Mouse (Mus musculus): ENCODE measurements at regions not wholly inside any gene's neighbourhood (a gene's known extent, or its start where the extent isn't known, plus 50 kb on each side); places are given as distances from the start of the nearest gene placed in this dataset.

DNA sequence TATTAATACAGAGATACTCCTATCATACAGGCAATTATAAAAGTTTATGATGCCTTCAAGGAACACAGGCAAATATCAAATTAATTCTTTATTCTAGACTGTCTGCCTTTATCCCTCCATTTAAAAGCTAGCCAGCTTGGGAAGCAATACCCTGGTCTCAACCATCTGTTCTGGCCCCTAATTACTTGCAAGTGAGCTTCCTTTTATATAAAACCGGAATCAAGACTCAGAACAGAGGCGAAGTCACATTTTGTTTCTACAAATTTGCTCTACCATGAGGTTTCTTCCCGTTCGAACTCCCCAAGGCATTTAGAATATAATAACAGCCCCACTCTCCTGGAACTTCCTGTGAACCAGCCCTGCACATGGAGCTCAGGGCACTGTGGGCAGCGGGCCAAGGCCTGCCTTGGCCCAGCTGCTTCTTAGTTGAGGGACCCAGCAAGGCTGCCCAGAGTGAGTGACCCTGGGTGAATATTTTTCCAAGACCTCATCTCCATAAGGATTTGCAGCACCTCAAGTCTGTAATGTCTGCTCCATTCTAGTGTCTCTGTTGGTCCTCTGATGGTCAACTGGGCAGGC is 355.3 kb upstream of the Gm10131 start:
- H3K79me2 ChIP-seq (ENCODE audit: control insufficient read depth, insufficient read depth) = no peaks in the 10 kb centered on the region
- H3ac ChIP-seq (ENCODE audit: control insufficient read depth, insufficient read length) = no peak overlapping the region
- no peak overlapping the region for H3K4me2 ChIP-seq (ENCODE audit: low read depth)
- no peak overlapping the region for H3K4me3 ChIP-seq
- H3K36me3 ChIP-seq (ENCODE audit: control insufficient read depth, insufficient read depth) = no peaks in the 10 kb centered on the region
- no peaks in the 10 kb centered on the region for H3K27me3 ChIP-seq (ENCODE audit: control insufficient read depth, insufficient read depth, insufficient read length)
- TF ChIP-seq REST (IDR thresholded peaks at IDR 0.05; ENCODE audit: insufficient read depth, insufficient read length) (no peak), TCF3 (IDR thresholded peaks at IDR 0.05; ENCODE audit: insufficient read length, low read depth) (no peak), MYOG (IDR thresholded peaks at IDR 0.05; ENCODE audit: control insufficient read depth in 1 of 3, insufficient read depth in 1 of 3, insufficient read length in 2 of 3, low read depth in 2 of 3) (no peak), TCF12 (IDR thresholded peaks at IDR 0.05; ENCODE audit: insufficient read depth, poor library complexity, severe bottlenecking) (no peak), POLR2AphosphoS2 (IDR thresholded peaks at IDR 0.05; ENCODE audit: insufficient read length, low read depth) (no peak), POLR2A (IDR thresholded peaks at IDR 0.05; ENCODE audit: insufficient read length, low read depth) (no peak), E2F4 (IDR thresholded peaks at IDR 0.05; ENCODE audit: insufficient read depth) (no peak), MAX (IDR thresholded peaks at IDR 0.05; ENCODE audit: low read depth) (no peak)

DNA sequence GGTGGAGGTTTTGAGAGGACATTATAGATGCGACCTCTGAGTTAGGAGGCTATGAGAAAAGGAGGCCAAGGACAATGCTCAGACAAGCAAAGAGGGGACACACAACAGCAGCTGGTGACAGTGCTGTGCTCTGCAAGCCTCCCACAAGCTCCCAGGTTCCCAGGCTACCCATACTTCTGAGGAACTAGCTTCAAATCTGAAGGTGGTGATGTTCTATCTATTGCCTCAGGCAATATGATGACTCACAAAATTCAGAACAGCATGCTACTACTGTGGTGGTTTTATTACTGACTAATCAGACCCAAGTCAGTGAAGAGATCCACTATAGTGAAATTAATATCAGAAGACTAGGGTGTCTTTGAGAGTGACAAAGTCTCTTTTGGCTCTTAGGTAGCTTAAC is 353.9 kb upstream of the Gm10131 start:
- TF ChIP-seq MYOD1 (IDR thresholded peaks at IDR 0.05; ENCODE audit: control insufficient read depth in 1 of 3, insufficient read length in 2 of 3, low read depth in 2 of 3) = no peak
- TF ChIP-seq CEBPB (IDR thresholded peaks at IDR 0.05; ENCODE audit: insufficient read depth, poor library complexity, severe bottlenecking) = no peak
- TF ChIP-seq USF1 (IDR thresholded peaks at IDR 0.05; ENCODE audit: low read depth) = no peak
- TF ChIP-seq TCF3 (IDR thresholded peaks at IDR 0.05; ENCODE audit: insufficient read length, low read depth) = no peak
- no peak for TF ChIP-seq SRF (IDR thresholded peaks at IDR 0.05; ENCODE audit: control insufficient read depth, insufficient read length, low read depth)
- no peak for TF ChIP-seq MAX (IDR thresholded peaks at IDR 0.05; ENCODE audit: low read depth)
- no peak for TF ChIP-seq POLR2A (IDR thresholded peaks at IDR 0.05; ENCODE audit: insufficient read length, low read depth)
- H3K27me3 ChIP-seq (ENCODE audit: control insufficient read depth, insufficient read depth, insufficient read length) = no peaks in the 10 kb centered on the region
- H3ac ChIP-seq (ENCODE audit: control insufficient read depth, insufficient read length) = no peak overlapping the region
- no peak overlapping the region for H3K4me3 ChIP-seq
- no peaks in the 10 kb centered on the region for H3K79me2 ChIP-seq (ENCODE audit: control insufficient read depth, insufficient read depth)
- H3K4me2 ChIP-seq (ENCODE audit: low read depth) = no peak overlapping the region
- no peaks in the 10 kb centered on the region for H3K36me3 ChIP-seq (ENCODE audit: control insufficient read depth, insufficient read depth)

GRCm38 (mm10) chr8:34462262-34462661 is 350.7 kb upstream of the Gm10131 start:
- Histone ChIP-seq H3K4me3 (no peak overlapping the region), H3K36me3 (ENCODE audit: control insufficient read depth, insufficient read depth) (no peaks in the 10 kb centered on the region), H3K79me2 (ENCODE audit: control insufficient read depth, insufficient read depth) (no peaks in the 10 kb centered on the region), H3ac (ENCODE audit: control insufficient read depth, insufficient read length) (no peak overlapping the region), H3K4me2 (ENCODE audit: low read depth) (no peak overlapping the region), H3K27me3 (ENCODE audit: control insufficient read depth, insufficient read depth, insufficient read length) (no peaks in the 10 kb centered on the region)
- TF ChIP-seq SRF (IDR thresholded peaks at IDR 0.05; ENCODE audit: control insufficient read depth, insufficient read length, low read depth) (no peak), POLR2AphosphoS2 (IDR thresholded peaks at IDR 0.05; ENCODE audit: insufficient read length, low read depth) (no peak), CEBPB (IDR thresholded peaks at IDR 0.05; ENCODE audit: insufficient read depth, poor library complexity, severe bottlenecking) (no peak), USF1 (IDR thresholded peaks at IDR 0.05; ENCODE audit: low read depth) (no peak), TCF12 (IDR thresholded peaks at IDR 0.05; ENCODE audit: insufficient read depth, poor library complexity, severe bottlenecking) (no peak), MYOG (IDR thresholded peaks at IDR 0.05; ENCODE audit: control insufficient read depth in 1 of 3, insufficient read depth in 1 of 3, insufficient read length in 2 of 3, low read depth in 2 of 3) (no peak), MAX (IDR thresholded peaks at IDR 0.05; ENCODE audit: low read depth) (no peak), MYOD1 (IDR thresholded peaks at IDR 0.05; ENCODE audit: control insufficient read depth in 1 of 3, insufficient read length in 2 of 3, low read depth in 2 of 3) (no peak), POLR2A (IDR thresholded peaks at IDR 0.05; ENCODE audit: insufficient read length, low read depth) (no peak), E2F4 (IDR thresholded peaks at IDR 0.05; ENCODE audit: insufficient read depth) (no peak), REST (IDR thresholded peaks at IDR 0.05; ENCODE audit: insufficient read depth, insufficient read length) (no peak)

- no peaks in the 10 kb centered on the region for H3K79me2 ChIP-seq (ENCODE audit: control insufficient read depth, insufficient read depth)
- H3K27me3 ChIP-seq (ENCODE audit: control insufficient read depth, insufficient read depth, insufficient read length) = no peaks in the 10 kb centered on the region
- H3ac ChIP-seq (ENCODE audit: control insufficient read depth, insufficient read length) = no peak overlapping the region
- H3K4me2 ChIP-seq (ENCODE audit: low read depth) = no peak overlapping the region
- TF ChIP-seq TCF3 (IDR thresholded peaks at IDR 0.05; ENCODE audit: insufficient read length, low read depth) (no peak), USF1 (IDR thresholded peaks at IDR 0.05; ENCODE audit: low read depth) (no peak), POLR2AphosphoS2 (IDR thresholded peaks at IDR 0.05; ENCODE audit: insufficient read length, low read depth) (no peak), MYOD1 (IDR thresholded peaks at IDR 0.05; ENCODE audit: control insufficient read depth in 1 of 3, insufficient read length in 2 of 3, low read depth in 2 of 3) (no peak), CEBPB (IDR thresholded peaks at IDR 0.05; ENCODE audit: insufficient read depth, poor library complexity, severe bottlenecking) (no peak), SRF (IDR thresholded peaks at IDR 0.05; ENCODE audit: control insufficient read depth, insufficient read length, low read depth) (no peak), E2F4 (IDR thresholded peaks at IDR 0.05; ENCODE audit: insufficient read depth) (no peak), REST (IDR thresholded peaks at IDR 0.05; ENCODE audit: insufficient read depth, insufficient read length) (no peak), POLR2A (IDR thresholded peaks at IDR 0.05; ENCODE audit: insufficient read length, low read depth) (no peak), MYOG (IDR thresholded peaks at IDR 0.05; ENCODE audit: control insufficient read depth in 1 of 3, insufficient read depth in 1 of 3, insufficient read length in 2 of 3, low read depth in 2 of 3) (no peak), TCF12 (IDR thresholded peaks at IDR 0.05; ENCODE audit: insufficient read depth, poor library complexity, severe bottlenecking) (no peak)
- no peaks in the 10 kb centered on the region for H3K36me3 ChIP-seq (ENCODE audit: control insufficient read depth, insufficient read depth)
- H3K4me3 ChIP-seq = no peak overlapping the region
Observed at GRCm38 (mm10) chr8:34458300-34458699, 346.8 kb upstream of the Gm10131 start.

DNA sequence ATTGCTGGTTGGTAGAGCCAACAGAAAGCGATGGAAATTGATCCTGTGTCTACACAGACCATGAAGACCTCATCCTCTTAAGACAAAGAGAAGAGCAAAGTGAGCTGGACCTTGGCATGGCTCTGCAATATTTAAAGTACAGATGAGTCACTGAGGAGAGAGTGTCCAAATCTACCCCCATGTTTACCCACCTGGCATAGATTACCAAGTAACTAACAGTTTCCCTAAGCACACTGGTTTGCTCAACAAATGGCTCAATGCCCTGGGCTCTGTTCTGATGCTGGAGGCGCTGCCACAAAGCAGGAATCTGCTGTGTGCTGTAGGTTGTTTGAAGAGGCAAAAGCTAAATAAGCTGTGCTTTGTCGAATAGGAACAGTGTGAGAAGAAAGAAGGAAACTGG is 345.0 kb upstream of the Gm10131 start:
- peak in 1 of 3 experiments; percentile 1 for TF ChIP-seq MYOD1 (IDR thresholded peaks at IDR 0.05; ENCODE audit: control insufficient read depth in 1 of 3, insufficient read length in 2 of 3, low read depth in 2 of 3)
- no peak for TF ChIP-seq TCF12 (IDR thresholded peaks at IDR 0.05; ENCODE audit: insufficient read depth, poor library complexity, severe bottlenecking)
- H3K27me3 ChIP-seq (ENCODE audit: control insufficient read depth, insufficient read depth, insufficient read length) = no peaks in the 10 kb centered on the region
- no peak overlapping the region for H3ac ChIP-seq (ENCODE audit: control insufficient read depth, insufficient read length)
- H3K4me2 ChIP-seq (ENCODE audit: low read depth) = no peak overlapping the region
- H3K4me3 ChIP-seq = no peak overlapping the region
- no peaks in the 10 kb centered on the region for H3K79me2 ChIP-seq (ENCODE audit: control insufficient read depth, insufficient read depth)
- H3K36me3 ChIP-seq (ENCODE audit: control insufficient read depth, insufficient read depth) = no peaks in the 10 kb centered on the region
